Mouse (Mus musculus) CH12.LX (cell line): ENCODE measurements around the gene Stoml2. TPM values are rescaled to one million over a fixed set of nuclear protein-coding genes. Genes with fewer than 3 reads are reported as not detected.

Experiments used
- DNase-seq: peaks from one replicate; pipeline ENCODE4 v3.0.0-alpha.2; 2013; ENCODE audit errors: extremely low read depth
- H3K27ac ChIP-seq: 2 replicates; pipeline ENCODE4 v1.5.1; 2012; ENCODE audit warnings: low read depth, mild to moderate bottlenecking, control low read depth, moderate library complexity; ENCODE audit not compliant: insufficient read depth
- H3K27me3 ChIP-seq: replicated peaks from 2 replicates; pipeline ENCODE3; 2012; ENCODE audit warnings: inconsistent platforms
- H3K36me3 ChIP-seq, 2 experiments: replicated peaks in 1 of 2; 2 replicates each; pipeline versions ENCODE3 to v1.6.1; 2012; ENCODE audit warnings: inconsistent platforms in 1 of 2, low read length in 1 of 2, mild to moderate bottlenecking in 1 of 2, mixed read lengths in 1 of 2, moderate library complexity in 1 of 2; ENCODE audit not compliant: control insufficient read depth in 1 of 2, insufficient read depth in 1 of 2
- H3K4me1 ChIP-seq, 2 experiments: 2 replicates each; pipeline ENCODE4 v1.6.1; 2012; ENCODE audit warnings: inconsistent platforms in 1 of 2, moderate library complexity in 1 of 2; ENCODE audit not compliant: insufficient read depth in 2 of 2, control insufficient read depth in 1 of 2
- H3K4me2 ChIP-seq: 2 replicates; pipeline ENCODE4 v1.6.1; 2012; ENCODE audit warnings: low read depth, mild to moderate bottlenecking, control low read depth; ENCODE audit not compliant: poor library complexity, insufficient read depth, severe bottlenecking
- H3K4me3 ChIP-seq, 3 experiments: fragments of 150-350 bp in 1 of 3; sonication (generic) in 1 of 3; replicated peaks in 1 of 3; 2 replicates each; pipeline versions ENCODE3 to v1.5.1; 2011 to 2012; ENCODE audit warnings: low read depth in 2 of 3, low read length in 2 of 3, mild to moderate bottlenecking in 2 of 3, moderate library complexity in 2 of 3, control low read depth in 1 of 3, improper control_type of control experiment in 1 of 3, inconsistent platforms in 1 of 3, mixed read lengths in 1 of 3; ENCODE audit not compliant: poor library complexity in 1 of 3
- H3K79me2 ChIP-seq: replicated peaks from 2 replicates; pipeline ENCODE4 v1.6.1; 2012; ENCODE audit warnings: mild to moderate bottlenecking, moderate library complexity; ENCODE audit not compliant: control insufficient read depth, poor library complexity, insufficient read depth, severe bottlenecking; ENCODE audit errors: extremely low read depth
- H3K9ac ChIP-seq: 2 replicates; pipeline ENCODE4 v1.6.1; 2012; ENCODE audit warnings: low read depth, mild to moderate bottlenecking, control low read depth, moderate library complexity; ENCODE audit not compliant: insufficient read depth
- H3K9me3 ChIP-seq: replicated peaks from 2 replicates; pipeline ENCODE3; 2012; ENCODE audit warnings: low read length, inconsistent platforms, mixed read lengths
- CHD1 ChIP-seq: IDR thresholded peaks from 2 replicates; pipeline ENCODE4 v1.6.1; 2012; ENCODE audit warnings: low read depth, low read length, improper control_type of control experiment, inconsistent platforms
- CTCF ChIP-seq, 2 experiments: IDR thresholded peaks in 1 of 2; conservative IDR thresholded peaks in 1 of 2; 2 replicates each; pipeline ENCODE4 v1.5.1; 2011 to 2012; ENCODE audit warnings: low read depth in 2 of 2, low read length in 2 of 2, improper control_type of control experiment in 1 of 2, inconsistent platforms in 1 of 2, mild to moderate bottlenecking in 1 of 2, moderate library complexity in 1 of 2
- E2F4 ChIP-seq: IDR thresholded peaks from 2 replicates; pipeline ENCODE4 v1.6.1; 2011; ENCODE audit warnings: low read depth, low read length, improper control_type of control experiment; ENCODE audit not compliant: insufficient replicate concordance
- ETS1 ChIP-seq: conservative IDR thresholded peaks from 2 replicates; pipeline ENCODE4 v1.6.1; 2012; ENCODE audit warnings: low read depth, mild to moderate bottlenecking, inconsistent platforms, low read length, improper control_type of control experiment, moderate library complexity
- JUN ChIP-seq: IDR thresholded peaks from 2 replicates; pipeline ENCODE4 v1.6.1; 2011; ENCODE audit warnings: low read depth, mild to moderate bottlenecking, low read length, improper control_type of control experiment, moderate library complexity; ENCODE audit not compliant: insufficient read depth
- JUND ChIP-seq: conservative IDR thresholded peaks from 2 replicates; pipeline ENCODE4 v1.6.1; 2011; ENCODE audit warnings: low read depth, low read length, improper control_type of control experiment
- MAX ChIP-seq: IDR thresholded peaks from 2 replicates; pipeline ENCODE4 v1.6.1; 2011; ENCODE audit warnings: low read length, improper control_type of control experiment
- MAZ ChIP-seq: IDR thresholded peaks from 2 replicates; pipeline ENCODE4 v1.6.1; 2012; ENCODE audit warnings: low read depth, mild to moderate bottlenecking, inconsistent platforms, low read length, improper control_type of control experiment, moderate library complexity
- MEF2A ChIP-seq: IDR thresholded peaks from 2 replicates; pipeline ENCODE4 v1.6.1; 2014; ENCODE audit warnings: low read depth, mild to moderate bottlenecking, inconsistent platforms, low read length, improper control_type of control experiment, borderline replicate concordance
- MXI1 ChIP-seq: IDR thresholded peaks from 2 replicates; pipeline ENCODE4 v1.6.1; 2011; ENCODE audit warnings: mild to moderate bottlenecking, low read depth, low read length, improper control_type of control experiment
- MYC ChIP-seq: IDR thresholded peaks from 2 replicates; pipeline ENCODE4 v1.6.1; 2011; ENCODE audit warnings: low read depth, mild to moderate bottlenecking, improper control_type of control experiment, low read length
- NELFE ChIP-seq: IDR thresholded peaks from 2 replicates; pipeline ENCODE4 v1.6.1; 2011; ENCODE audit warnings: low read depth, low read length, improper control_type of control experiment
- NRF1 ChIP-seq: IDR thresholded peaks from 2 replicates; pipeline ENCODE4 v1.6.1; 2014; ENCODE audit warnings: low read depth, mild to moderate bottlenecking, inconsistent platforms, low read length, improper control_type of control experiment, moderate library complexity
- PAX5 ChIP-seq: IDR thresholded peaks from 2 replicates; pipeline ENCODE4 v1.6.1; 2012; ENCODE audit warnings: low read length, inconsistent platforms, mixed read lengths
- POLR2AphosphoS2 ChIP-seq: IDR thresholded peaks from 2 replicates; pipeline ENCODE4 v1.6.1; 2011; ENCODE audit warnings: low read depth, low read length, improper control_type of control experiment
- RCOR1 ChIP-seq: conservative IDR thresholded peaks from 2 replicates; pipeline ENCODE4 v1.6.1; 2012; ENCODE audit warnings: low read depth, mild to moderate bottlenecking, inconsistent platforms, low read length, improper control_type of control experiment
- SMC3 ChIP-seq: IDR thresholded peaks from 2 replicates; pipeline ENCODE4 v1.6.1; 2011; ENCODE audit warnings: low read depth, low read length, improper control_type of control experiment
- TBP ChIP-seq: conservative IDR thresholded peaks from 2 replicates; pipeline ENCODE4 v1.6.1; 2011; ENCODE audit warnings: low read depth, low read length, improper control_type of control experiment
- UBTF ChIP-seq: IDR thresholded peaks from 2 replicates; pipeline ENCODE4 v1.6.1; 2012; ENCODE audit warnings: low read depth, mild to moderate bottlenecking, inconsistent platforms, low read length, improper control_type of control experiment, moderate library complexity
- ZC3H11A ChIP-seq: IDR thresholded peaks from 2 replicates; pipeline ENCODE4 v1.6.1; 2012; ENCODE audit warnings: low read depth, mild to moderate bottlenecking, inconsistent platforms, low read length, improper control_type of control experiment
- ZKSCAN1 ChIP-seq: IDR thresholded peaks from 2 replicates; pipeline ENCODE4 v1.6.1; 2012; ENCODE audit warnings: low read depth, inconsistent platforms, low read length, improper control_type of control experiment, borderline replicate concordance
- ZMIZ1 ChIP-seq: IDR thresholded peaks from 2 replicates; pipeline ENCODE4 v1.6.1; 2012; ENCODE audit warnings: low read depth, mild to moderate bottlenecking, inconsistent platforms, low read length, improper control_type of control experiment
- ZNF384 ChIP-seq: IDR thresholded peaks from 2 replicates; pipeline ENCODE4 v1.6.1; 2012; ENCODE audit warnings: low read depth, low read length, improper control_type of control experiment, inconsistent platforms
- dilution Hi-C: fragments of 300-500 bp; cut with MboI; formaldehyde crosslinking; loops from 2 replicates; pipeline ENCODE4 v1.14.3; 2020; ENCODE audit warnings: low sequenced_read_pairs; ENCODE audit not compliant: extremely low pct_unique_long_range_greater_than_20kb, extremely low pct_ligation_motif_present
- in situ Hi-C: fragments of 300-500 bp; cut with MboI; formaldehyde crosslinking; loops from 3 replicates; pipeline ENCODE4 v1.14.3; 2019; ENCODE audit warnings: low sequenced_read_pairs, low pct_ligation_motif_present, low pct_unique_long_range_greater_than_20kb, mixed read lengths
- polyA plus RNA-seq: library from polyadenylated mRNA; unstranded; fragments of >175 nt; gene quantifications from 2 replicates; pipeline ENCODE4 v1.2.1, GENCODE M21; 2012; ENCODE audit warnings: low read depth; ENCODE audit not compliant: insufficient read length
- total RNA-seq, 2 experiments: library from RNA; depleted of rRNA; stranded (reverse); fragments of 300-350 nt in 1 of 2; fragments of >200 nt in 1 of 2; gene quantifications; 2 replicates each; pipeline ENCODE4 v1.2.3; 2012 to 2014

The Stoml2 gene
- total and polyA plus RNA-seq, 3 experiments, result 293 to 330 (median 296) TPM

- TF ChIP-seq JUND (no peak), POLR2AphosphoS2 (no peak), NRF1 (no peak), RCOR1 (no peak), PAX5 (no peak), CTCF (conservative IDR thresholded peaks at IDR 0.05 in 1 of 2, IDR thresholded peaks at IDR 0.05 in 1 of 2; ENCODE audit: low read depth in 2 of 2, low read length in 2 of 2) (no peak), CHD1 (no peak), ZC3H11A (no peak), MAX (no peak), MAZ (no peak), ZKSCAN1 (no peak), ETS1 (no peak), ZNF384 (no peak), NELFE (no peak), UBTF (no peak), TBP (no peak), E2F4 (no peak), JUN (no peak), ZMIZ1 (no peak), SMC3 (no peak)
- Histone ChIP-seq H3K36me3 (no peaks in the 10 kb centered on the region), H3K9ac (no peak within 1 kb of the TSS), H3K27ac (no peak within 1 kb of the TSS), H3K79me2 (no peaks in the 10 kb centered on the region), H3K4me3 (no peak within 1 kb of the TSS), H3K4me1 (no peaks in the 10 kb centered on the region), H3K4me2 (no peak within 1 kb of the TSS), H3K27me3 (peaks cover 2% of the 10 kb centered on the region), H3K9me3 (peaks cover 7% of the 10 kb centered on the region)
- dilution Hi-C loops (no loop called here), in situ Hi-C loops (no loop called here)
- no peak for DNase-seq
These were observed 27.5 kb upstream of the Stoml2 start, which contains the start of gene Unc13b for GRCm38 (mm10) chr4:43058753-43059654. Gene Unc13b, plus strand, starts transcription at chr4:43058953.

- Histone ChIP-seq H3K4me3 (no peak overlapping the region), H3K27me3 (peaks cover 2% of the 10 kb centered on the region), H3K36me3 (no peaks in the 10 kb centered on the region), H3K9me3 (peaks cover 7% of the 10 kb centered on the region), H3K4me2 (no peak overlapping the region), H3K79me2 (no peaks in the 10 kb centered on the region), H3K9ac (no peak overlapping the region), H3K4me1 (no peaks in the 10 kb centered on the region), H3K27ac (no peak overlapping the region)
- in situ Hi-C loops, result no loop called here
- dilution Hi-C loops, result no loop called here
- DNase-seq, result no peak
- no peak for TF ChIP-seq MYC
- no peak for TF ChIP-seq JUND
- no peak for TF ChIP-seq ZNF384
- TF ChIP-seq ZKSCAN1, result no peak
- TF ChIP-seq UBTF, result no peak
- TF ChIP-seq MXI1, result no peak
- TF ChIP-seq JUN, result no peak
- no peak for TF ChIP-seq MEF2A
These were observed 26.9 kb upstream of the Stoml2 start for GRCm38 (mm10) chr4:43058392-43058752.
